Mouse (Mus musculus) forebrain, embryonic 16.5 days (tissue): ENCODE data around the gene Pamr1. TPM values are rescaled to one million over a fixed set of nuclear protein-coding genes. Genes with fewer than 3 reads are reported as not detected.

Experiments used
- ATAC-seq: fragments of 200-750 bp; cut with Nextera tagmentation; 2 replicates; pipeline ENCODE4 v1.8.0; 2017; ENCODE audit warnings: mild to moderate bottlenecking, moderate library complexity
- H3K27ac ChIP-seq: fragments of 300-500 bp; sonication (generic); 2 replicates; pipeline ENCODE4 v1.5.1; 2014; ENCODE audit warnings: low read length, control low read depth
- H3K27me3 ChIP-seq: fragments of 300-500 bp; sonication (generic); replicated peaks from 2 replicates; pipeline ENCODE4 v1.6.1; 2014; ENCODE audit warnings: low read length; ENCODE audit not compliant: control insufficient read depth, insufficient read depth
- H3K36me3 ChIP-seq: fragments of 300-500 bp; sonication (generic); 2 replicates; pipeline ENCODE4 v1.6.1; 2014; ENCODE audit not compliant: control insufficient read depth, insufficient read depth
- H3K4me1 ChIP-seq: fragments of 300-500 bp; sonication (generic); replicated peaks from 2 replicates; pipeline ENCODE4 v1.6.1; 2014; ENCODE audit warnings: low read length; ENCODE audit not compliant: control insufficient read depth, insufficient read depth
- H3K4me2 ChIP-seq: fragments of 300-500 bp; sonication (generic); 2 replicates; pipeline ENCODE4 v1.6.1; 2014; ENCODE audit warnings: mild to moderate bottlenecking, low read length, control low read depth
- H3K4me3 ChIP-seq: fragments of 300-500 bp; sonication (generic); replicated peaks from 2 replicates; pipeline ENCODE4 v1.5.1; 2014; ENCODE audit warnings: mild to moderate bottlenecking, low read length, control low read depth
- H3K9ac ChIP-seq: fragments of 300-500 bp; sonication (generic); replicated peaks from 2 replicates; pipeline ENCODE4 v1.6.1; 2014; ENCODE audit warnings: low read depth, low read length, control low read depth
- H3K9me3 ChIP-seq: fragments of 300-500 bp; sonication (generic); 2 replicates; pipeline ENCODE4 v1.6.1; 2016; ENCODE audit warnings: low read length; ENCODE audit not compliant: control insufficient read depth
- WGBS: fragments of 180-500 bp; shearing (Covaris S2); extraction: QIAGEN DNeasy Blood & Tissue Kit; methylation state at CpG from one replicate; pipeline ENCODE4 v1.1.7; 2014; 5-methylcytosine and 5-hydroxymethylcytosine counted together
- polyA plus RNA-seq: library from polyadenylated mRNA; unstranded; fragments of >200 nt; fragmentation: Nextera tagmentation; extraction: Ambion mirVana; gene quantifications from 2 replicates; pipeline ENCODE4 v1.2.1, GENCODE M21; 2015

The Pamr1 gene
- polyA plus RNA-seq, 1 experiment from 2014 or later: 2.6 TPM

- no peak overlapping the region for H3K9ac ChIP-seq
- no peak for ATAC-seq
- H3K27ac ChIP-seq: no peak overlapping the region
- H3K36me3 ChIP-seq: no peaks in the 10 kb centered on the region
- H3K27me3 ChIP-seq: no peaks in the 10 kb centered on the region
- no peak overlapping the region for H3K4me2 ChIP-seq
- H3K9me3 ChIP-seq: no peaks in the 10 kb centered on the region
- WGBS: 60% methylated on average over 1 of the region's 1 CpGs
- H3K4me1 ChIP-seq: peaks cover 8% of the 10 kb centered on the region
- no peak overlapping the region for H3K4me3 ChIP-seq
Observed at GRCm38 (mm10) chr2:102594535-102594934, 44.7 kb downstream of the Pamr1 start.

- Histone ChIP-seq H3K4me2 (no peak overlapping the region), H3K27ac (no peak overlapping the region), H3K27me3 (no peaks in the 10 kb centered on the region), H3K9ac (no peak overlapping the region), H3K9me3 (no peaks in the 10 kb centered on the region), H3K4me1 (peaks cover 9% of the 10 kb centered on the region), H3K4me3 (no peak overlapping the region), H3K36me3 (no peaks in the 10 kb centered on the region)
- 92% methylated on average over 10 of the region's 10 CpGs for WGBS
- ATAC-seq: no peak
Observed at GRCm38 (mm10) chr2:102595395-102596130, 45.8 kb downstream of the Pamr1 start.

GRCm38 (mm10) chr2:102598911-102599721 is 49.3 kb downstream of the Pamr1 start:
- Histone ChIP-seq H3K27ac (no peak overlapping the region), H3K4me3 (no peak overlapping the region), H3K4me1 (peaks cover 9% of the 10 kb centered on the region), H3K27me3 (no peaks in the 10 kb centered on the region), H3K9ac (no peak overlapping the region), H3K4me2 (no peak overlapping the region), H3K9me3 (no peaks in the 10 kb centered on the region), H3K36me3 (no peaks in the 10 kb centered on the region)
- peak; percentile 91 for ATAC-seq
- WGBS: 13% methylated on average over 2 of the region's 2 CpGs

- H3K9ac ChIP-seq: no peak overlapping the region
- H3K4me1 ChIP-seq: peaks cover 9% of the 10 kb centered on the region
- no peak overlapping the region for H3K27ac ChIP-seq
- H3K9me3 ChIP-seq: no peaks in the 10 kb centered on the region
- no peak overlapping the region for H3K4me2 ChIP-seq
- ATAC-seq: no peak
- no peaks in the 10 kb centered on the region for H3K36me3 ChIP-seq
- H3K4me3 ChIP-seq: no peak overlapping the region
- no peaks in the 10 kb centered on the region for H3K27me3 ChIP-seq
- WGBS: 95% methylated on average over 4 of the region's 4 CpGs
Observed at GRCm38 (mm10) chr2:102600516-102600915, 50.7 kb downstream of the Pamr1 start.

GRCm38 (mm10) chr2:102610485-102610884 is 60.7 kb downstream of the Pamr1 start:
- Histone ChIP-seq H3K36me3 (no peaks in the 10 kb centered on the region), H3K27me3 (no peaks in the 10 kb centered on the region), H3K4me3 (no peak overlapping the region), H3K4me2 (no peak overlapping the region), H3K27ac (no peak overlapping the region), H3K4me1 (no peaks in the 10 kb centered on the region), H3K9ac (no peak overlapping the region), H3K9me3 (no peaks in the 10 kb centered on the region)
- WGBS: 96% methylated on average over 4 of the region's 4 CpGs
- no peak for ATAC-seq

GRCm38 (mm10) chr2:102616637-102617036 is 66.8 kb downstream of the Pamr1 start:
- WGBS: 79% methylated on average over 2 of the region's 2 CpGs
- no peaks in the 10 kb centered on the region for H3K9me3 ChIP-seq
- no peak for ATAC-seq
- H3K27me3 ChIP-seq: no peaks in the 10 kb centered on the region
- H3K9ac ChIP-seq: no peak overlapping the region
- H3K27ac ChIP-seq: no peak overlapping the region
- H3K4me1 ChIP-seq: no peaks in the 10 kb centered on the region
- H3K36me3 ChIP-seq: no peaks in the 10 kb centered on the region
- H3K4me3 ChIP-seq: no peak overlapping the region
- no peak overlapping the region for H3K4me2 ChIP-seq

GRCm38 (mm10) chr2:102620744-102621429 is 71.1 kb downstream of the Pamr1 start:
- no peak overlapping the region for H3K27ac ChIP-seq
- no peaks in the 10 kb centered on the region for H3K36me3 ChIP-seq
- H3K4me3 ChIP-seq: no peak overlapping the region
- no peaks in the 10 kb centered on the region for H3K4me1 ChIP-seq
- H3K9ac ChIP-seq: no peak overlapping the region
- H3K27me3 ChIP-seq: no peaks in the 10 kb centered on the region
- H3K4me2 ChIP-seq: no peak overlapping the region
- no peaks in the 10 kb centered on the region for H3K9me3 ChIP-seq
- WGBS: 26% methylated on average over 12 of the region's 12 CpGs
- peak; percentile 82 for ATAC-seq

GRCm38 (mm10) chr2:102622176-102622575 is 72.4 kb downstream of the Pamr1 start:
- Histone ChIP-seq H3K4me3 (no peak overlapping the region), H3K4me2 (no peak overlapping the region), H3K9me3 (no peaks in the 10 kb centered on the region), H3K9ac (no peak overlapping the region), H3K27ac (no peak overlapping the region), H3K36me3 (no peaks in the 10 kb centered on the region), H3K27me3 (no peaks in the 10 kb centered on the region), H3K4me1 (no peaks in the 10 kb centered on the region)
- no peak for ATAC-seq
- 86% methylated on average over 5 of the region's 5 CpGs for WGBS

GRCm38 (mm10) chr2:102622943-102623342 is 73.1 kb downstream of the Pamr1 start:
- Histone ChIP-seq H3K4me1 (no peaks in the 10 kb centered on the region), H3K4me3 (no peak overlapping the region), H3K9ac (no peak overlapping the region), H3K36me3 (no peaks in the 10 kb centered on the region), H3K9me3 (no peaks in the 10 kb centered on the region), H3K4me2 (no peak overlapping the region), H3K27ac (no peak overlapping the region), H3K27me3 (no peaks in the 10 kb centered on the region)
- no peak for ATAC-seq
